Mouse (Mus musculus): ENCODE results near the gene Npas3. TPM values are rescaled to one million over a fixed set of nuclear protein-coding genes. Genes with fewer than 3 reads are reported as not detected.

Npas3 gene
- polyA plus RNA-seq, 1 experiment from 2014 or later: 1.3 TPM

DNA sequence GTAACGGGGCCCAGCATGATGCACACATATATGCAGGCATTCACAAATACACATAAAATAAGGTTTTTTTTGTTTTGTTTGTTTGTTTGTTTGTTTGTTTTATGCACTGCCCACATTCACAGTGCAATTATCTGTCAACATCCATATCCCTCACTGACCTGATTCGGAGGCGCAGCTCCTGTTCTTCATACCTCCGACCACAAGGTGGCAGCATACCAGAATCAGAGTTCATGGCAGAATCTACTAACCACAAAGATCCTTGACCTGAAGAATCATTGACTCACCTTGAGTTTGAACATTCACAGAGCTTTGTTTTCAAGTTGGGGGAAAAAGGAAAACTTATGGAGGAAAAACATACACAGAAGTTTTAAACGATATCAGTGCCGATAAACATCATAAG lies 743.9 kb downstream of the Npas3 start:
- H3K9me3 ChIP-seq (replicated peaks; ENCODE audit: control insufficient read depth, low read length): no peaks in the 10 kb centered on the region
- no peak overlapping the region for H3K4me3 ChIP-seq (ENCODE audit: low read depth, low read length)
- H3K27ac ChIP-seq (ENCODE audit: low read depth, low read length): no peak overlapping the region
- H3K4me2 ChIP-seq: no peak overlapping the region
- H3K36me3 ChIP-seq (ENCODE audit: control insufficient read depth, insufficient read depth, low read length): no peaks in the 10 kb centered on the region
- no peaks in the 10 kb centered on the region for H3K27me3 ChIP-seq (ENCODE audit: control insufficient read depth, insufficient read depth, low read length)
- 92% methylated on average over 6 of the region's 6 CpGs for WGBS (ENCODE audit: insufficient replicate concordance)
- H3K9ac ChIP-seq (ENCODE audit: low read depth, low read length): no peak overlapping the region
- no peaks in the 10 kb centered on the region for H3K4me1 ChIP-seq (ENCODE audit: control insufficient read depth, insufficient read depth, low read length)
- no peak for ATAC-seq (replicated peaks; ENCODE audit: insufficient number of reproducible peaks, low FRiP score, low TSS enrichment)

DNA sequence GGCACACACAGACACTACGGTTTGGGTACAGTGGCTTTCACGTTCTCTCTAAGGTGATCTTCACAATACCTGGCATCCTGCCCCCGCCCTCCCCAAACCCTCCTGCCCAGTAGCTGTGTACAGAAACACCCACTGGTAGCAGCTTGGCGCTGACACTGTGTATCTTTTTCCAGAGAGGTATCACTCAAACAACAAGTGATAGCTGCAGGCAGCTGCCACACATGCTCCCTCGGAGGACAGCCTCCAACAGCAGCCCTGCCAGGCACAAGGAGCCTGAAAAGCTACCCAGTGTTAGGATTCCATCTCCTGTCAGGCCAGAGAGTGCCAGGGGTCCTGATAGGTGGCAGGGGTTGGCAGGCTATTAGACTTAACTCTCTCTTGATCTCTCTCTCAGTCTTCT lies 747.2 kb downstream of the Npas3 start:
- 56% methylated on average over 5 of the region's 5 CpGs for WGBS (ENCODE audit: insufficient replicate concordance)
- Histone ChIP-seq H3K4me3 (ENCODE audit: low read depth, low read length) (no peak overlapping the region), H3K4me2 (no peak overlapping the region), H3K36me3 (ENCODE audit: control insufficient read depth, insufficient read depth, low read length) (no peaks in the 10 kb centered on the region), H3K4me1 (ENCODE audit: control insufficient read depth, insufficient read depth, low read length) (no peaks in the 10 kb centered on the region), H3K27ac (ENCODE audit: low read depth, low read length) (no peak overlapping the region), H3K9ac (ENCODE audit: low read depth, low read length) (no peak overlapping the region), H3K9me3 (replicated peaks; ENCODE audit: control insufficient read depth, low read length) (no peaks in the 10 kb centered on the region), H3K27me3 (ENCODE audit: control insufficient read depth, insufficient read depth, low read length) (no peaks in the 10 kb centered on the region)
- ATAC-seq (replicated peaks; ENCODE audit: insufficient number of reproducible peaks, low FRiP score, low TSS enrichment): no peak

DNA sequence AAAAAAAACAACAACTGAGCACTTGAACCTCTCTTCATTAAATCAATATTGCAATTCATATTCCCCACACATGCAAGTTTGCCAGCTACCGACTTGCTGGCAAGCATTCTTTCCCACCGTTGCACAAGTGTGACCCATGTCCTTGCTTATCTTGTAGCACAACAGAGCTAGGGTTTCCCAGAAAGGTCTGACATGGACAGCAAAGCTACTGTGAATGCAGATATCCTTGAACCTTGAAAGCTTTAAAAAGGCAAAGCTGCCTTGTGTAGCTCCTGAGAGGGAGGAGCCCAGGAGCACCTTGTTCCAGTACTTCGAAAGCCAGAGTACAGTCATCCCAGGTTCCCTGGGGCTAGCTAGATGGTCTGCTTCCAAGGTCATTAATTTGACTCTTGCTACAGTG lies 748.7 kb downstream of the Npas3 start:
- Histone ChIP-seq H3K27me3 (ENCODE audit: control insufficient read depth, insufficient read depth, low read length) (no peaks in the 10 kb centered on the region), H3K4me2 (no peak overlapping the region), H3K27ac (ENCODE audit: low read depth, low read length) (no peak overlapping the region), H3K9me3 (replicated peaks; ENCODE audit: control insufficient read depth, low read length) (no peaks in the 10 kb centered on the region), H3K9ac (ENCODE audit: low read depth, low read length) (no peak overlapping the region), H3K4me1 (ENCODE audit: control insufficient read depth, insufficient read depth, low read length) (no peaks in the 10 kb centered on the region), H3K36me3 (ENCODE audit: control insufficient read depth, insufficient read depth, low read length) (no peaks in the 10 kb centered on the region), H3K4me3 (ENCODE audit: low read depth, low read length) (no peak overlapping the region)
- ATAC-seq (replicated peaks; ENCODE audit: insufficient number of reproducible peaks, low FRiP score, low TSS enrichment): no peak
- 60% methylated on average over 3 of the region's 3 CpGs for WGBS (ENCODE audit: insufficient replicate concordance)

DNA sequence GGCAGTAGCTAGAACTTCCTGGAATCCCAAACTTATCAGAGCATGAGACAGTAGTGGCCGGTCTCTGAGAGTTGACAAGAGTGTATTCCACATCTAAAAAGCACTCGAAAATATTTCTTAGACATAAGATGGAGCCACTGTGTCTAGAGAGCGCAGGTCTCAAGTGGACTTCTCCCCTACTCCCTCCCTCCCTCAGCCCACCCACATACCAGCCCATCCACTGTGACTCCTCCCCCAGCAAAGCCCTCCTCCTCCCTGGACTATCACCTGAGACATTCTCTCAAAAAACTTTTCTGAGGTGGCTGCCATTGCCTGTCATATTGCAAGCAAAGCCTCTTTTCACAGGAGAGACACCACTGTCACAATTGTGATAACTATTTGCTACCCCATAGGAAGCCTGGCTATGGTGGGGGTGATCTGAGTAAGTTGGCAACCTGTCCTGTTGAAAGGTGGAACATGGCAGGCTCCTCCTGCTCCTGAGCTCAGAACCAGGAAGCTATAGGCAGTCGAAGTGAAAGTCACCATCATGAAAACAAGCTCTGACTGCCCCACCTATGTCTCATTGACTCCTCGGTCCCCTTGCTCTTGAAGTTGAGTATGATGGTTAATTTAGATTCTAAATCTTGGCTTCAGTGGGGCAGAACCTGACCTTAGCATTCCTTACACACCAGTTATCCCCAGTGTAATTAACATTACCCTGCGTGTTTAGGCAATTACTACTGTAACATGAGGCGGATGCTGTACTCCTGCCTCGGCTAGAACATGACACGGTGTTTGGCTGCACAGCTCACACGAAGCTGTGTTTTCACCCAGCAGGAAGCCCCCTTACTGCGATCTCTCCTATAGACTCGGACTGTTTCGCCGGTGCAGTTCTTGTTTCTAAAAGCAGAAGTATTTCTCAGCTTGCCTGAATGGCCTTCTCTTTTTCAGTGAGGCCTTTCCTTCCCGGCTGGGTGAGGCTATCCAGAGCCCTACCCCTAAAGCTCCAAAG lies 751.5 kb downstream of the Npas3 start:
- H3K27me3 ChIP-seq (ENCODE audit: control insufficient read depth, insufficient read depth, low read length): no peaks in the 10 kb centered on the region
- no peak overlapping the region for H3K27ac ChIP-seq (ENCODE audit: low read depth, low read length)
- no peaks in the 10 kb centered on the region for H3K36me3 ChIP-seq (ENCODE audit: control insufficient read depth, insufficient read depth, low read length)
- H3K4me2 ChIP-seq: no peak overlapping the region
- no peak for ATAC-seq (replicated peaks; ENCODE audit: insufficient number of reproducible peaks, low FRiP score, low TSS enrichment)
- no peaks in the 10 kb centered on the region for H3K9me3 ChIP-seq (replicated peaks; ENCODE audit: control insufficient read depth, low read length)
- no peak overlapping the region for H3K9ac ChIP-seq (ENCODE audit: low read depth, low read length)
- H3K4me1 ChIP-seq (ENCODE audit: control insufficient read depth, insufficient read depth, low read length): peaks cover 2% of the 10 kb centered on the region; the same call in 1 of the 2 replicates
- no peak overlapping the region for H3K4me3 ChIP-seq (ENCODE audit: low read depth, low read length)
- WGBS (ENCODE audit: insufficient replicate concordance): 58% methylated on average over 15 of the region's 15 CpGs

DNA sequence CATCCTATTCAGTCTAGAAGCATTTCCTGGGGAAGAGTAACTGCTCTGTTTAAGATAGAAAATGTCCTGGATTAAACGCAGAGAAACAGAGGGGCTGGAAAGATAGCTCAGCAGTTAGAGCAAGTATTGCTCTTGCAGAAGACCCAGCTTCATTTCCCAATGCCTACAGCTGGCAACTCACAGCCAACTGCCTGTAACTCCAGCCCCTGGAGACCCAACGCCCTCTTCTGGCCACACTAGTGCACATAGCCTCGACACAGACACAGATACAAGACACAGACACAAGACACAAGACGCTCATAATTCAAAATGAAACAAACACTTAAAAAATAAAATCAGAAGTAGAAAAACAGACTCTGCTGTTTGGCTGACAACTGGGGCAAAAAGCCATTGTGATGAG lies 754.0 kb downstream of the Npas3 start:
- Histone ChIP-seq H3K27ac (ENCODE audit: low read depth, low read length) (no peak overlapping the region), H3K36me3 (ENCODE audit: control insufficient read depth, insufficient read depth, low read length) (no peaks in the 10 kb centered on the region), H3K4me1 (ENCODE audit: control insufficient read depth, insufficient read depth, low read length) (peaks cover 2% of the 10 kb centered on the region; the same call in 1 of the 2 replicates), H3K27me3 (ENCODE audit: control insufficient read depth, insufficient read depth, low read length) (no peaks in the 10 kb centered on the region), H3K4me2 (no peak overlapping the region), H3K4me3 (ENCODE audit: low read depth, low read length) (no peak overlapping the region), H3K9me3 (replicated peaks; ENCODE audit: control insufficient read depth, low read length) (no peaks in the 10 kb centered on the region), H3K9ac (ENCODE audit: low read depth, low read length) (no peak overlapping the region)
- 63% methylated on average over 4 of the region's 4 CpGs for WGBS (ENCODE audit: insufficient replicate concordance)
- ATAC-seq (replicated peaks; ENCODE audit: insufficient number of reproducible peaks, low FRiP score, low TSS enrichment): no peak

DNA sequence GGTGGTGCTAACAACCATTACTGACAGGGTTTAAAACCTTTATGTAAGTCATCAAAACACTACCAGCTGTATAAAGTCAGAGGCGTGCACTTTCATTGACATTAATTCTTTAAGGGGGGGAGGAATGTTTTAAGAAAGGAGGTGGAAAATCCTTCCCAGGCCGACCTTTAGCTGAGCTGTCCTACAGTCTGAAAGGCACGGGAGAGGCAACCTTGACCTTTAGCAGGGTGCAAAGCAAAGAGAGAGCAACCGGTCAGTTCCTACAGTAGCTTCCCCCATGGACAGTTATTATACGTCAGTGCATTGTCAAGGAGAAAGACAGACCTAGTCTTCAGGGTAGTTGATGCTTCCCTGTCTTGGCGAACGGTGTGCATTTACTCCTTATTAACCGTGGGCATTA lies 756.1 kb downstream of the Npas3 start:
- ATAC-seq (replicated peaks; ENCODE audit: insufficient number of reproducible peaks, low FRiP score, low TSS enrichment): no peak
- H3K9ac ChIP-seq (ENCODE audit: low read depth, low read length): no peak overlapping the region

DNA sequence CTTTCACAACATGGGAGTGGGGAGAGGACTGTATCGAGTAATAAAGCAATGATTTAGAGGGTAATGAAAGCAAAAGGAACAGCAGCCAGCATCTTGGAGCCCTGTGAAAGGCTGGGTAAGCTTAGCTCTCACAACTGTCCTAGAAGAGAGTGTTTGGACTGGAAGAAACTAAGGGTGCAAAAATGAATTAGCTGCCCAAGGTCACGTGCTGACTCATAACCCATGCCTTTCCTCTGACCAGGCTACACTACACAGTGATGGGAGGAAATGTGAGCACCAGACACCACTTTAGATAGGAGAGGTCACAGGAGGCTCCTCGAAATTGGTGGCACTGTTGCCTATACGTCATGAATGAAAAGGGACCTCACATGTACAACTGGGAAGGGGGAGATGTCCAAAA lies 757.1 kb downstream of the Npas3 start:
- H3K4me3 ChIP-seq (ENCODE audit: low read depth, low read length): no peak overlapping the region
- H3K4me2 ChIP-seq: no peak overlapping the region
- no peak overlapping the region for H3K27ac ChIP-seq (ENCODE audit: low read depth, low read length)
- no peak overlapping the region for H3K9ac ChIP-seq (ENCODE audit: low read depth, low read length)
- no peak for ATAC-seq (replicated peaks; ENCODE audit: insufficient number of reproducible peaks, low FRiP score, low TSS enrichment)
- H3K4me1 ChIP-seq (ENCODE audit: control insufficient read depth, insufficient read depth, low read length): peaks cover 2% of the 10 kb centered on the region; the same call in 1 of the 2 replicates
- no peaks in the 10 kb centered on the region for H3K9me3 ChIP-seq (replicated peaks; ENCODE audit: control insufficient read depth, low read length)
- WGBS (ENCODE audit: insufficient replicate concordance): 56% methylated on average over 4 of the region's 4 CpGs
- H3K36me3 ChIP-seq (ENCODE audit: control insufficient read depth, insufficient read depth, low read length): no peaks in the 10 kb centered on the region
- no peaks in the 10 kb centered on the region for H3K27me3 ChIP-seq (ENCODE audit: control insufficient read depth, insufficient read depth, low read length)

More for the DNA sequence above, 756.1 kb downstream of the Npas3 start:
- WGBS (ENCODE audit: insufficient replicate concordance): 27% methylated on average over 8 of the region's 8 CpGs
- Histone ChIP-seq H3K4me2 (0 out of 2 replicates have a peak overlapping the region, but pooled peaks have one; percentile 22), H3K4me1 (ENCODE audit: control insufficient read depth, insufficient read depth, low read length) (peaks cover 2% of the 10 kb centered on the region; the same call in 1 of the 2 replicates), H3K36me3 (ENCODE audit: control insufficient read depth, insufficient read depth, low read length) (no peaks in the 10 kb centered on the region), H3K4me3 (ENCODE audit: low read depth, low read length) (no peak overlapping the region), H3K9me3 (replicated peaks; ENCODE audit: control insufficient read depth, low read length) (no peaks in the 10 kb centered on the region), H3K27me3 (ENCODE audit: control insufficient read depth, insufficient read depth, low read length) (no peaks in the 10 kb centered on the region), H3K27ac (ENCODE audit: low read depth, low read length) (no peak overlapping the region)

DNA sequence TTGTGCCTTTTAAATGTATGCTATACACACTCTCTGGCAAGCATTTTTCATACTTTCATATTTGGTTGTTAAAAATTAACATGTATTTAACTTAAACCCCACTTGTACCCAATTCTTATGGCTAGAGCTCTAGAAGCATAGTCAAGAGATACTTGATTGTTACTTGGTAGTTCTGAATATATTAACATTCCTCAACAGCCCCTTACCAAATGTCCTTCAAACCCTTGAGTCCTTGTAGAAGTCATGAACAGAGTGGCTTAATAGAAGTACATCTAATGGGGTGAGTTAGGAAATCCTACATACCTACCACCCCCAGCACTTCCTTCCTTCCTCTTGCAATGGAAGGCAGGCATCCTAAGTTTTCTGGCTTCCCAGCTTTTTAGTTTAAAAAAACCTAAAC lies 766.8 kb downstream of the Npas3 start:
- Histone ChIP-seq H3K27ac (ENCODE audit: low read depth, low read length) (no peak overlapping the region), H3K4me2 (no peak overlapping the region), H3K27me3 (ENCODE audit: control insufficient read depth, insufficient read depth, low read length) (no peaks in the 10 kb centered on the region), H3K36me3 (ENCODE audit: control insufficient read depth, insufficient read depth, low read length) (no peaks in the 10 kb centered on the region), H3K4me1 (ENCODE audit: control insufficient read depth, insufficient read depth, low read length) (no peaks in the 10 kb centered on the region), H3K9me3 (replicated peaks; ENCODE audit: control insufficient read depth, low read length) (no peaks in the 10 kb centered on the region), H3K4me3 (ENCODE audit: low read depth, low read length) (no peak overlapping the region), H3K9ac (ENCODE audit: low read depth, low read length) (no peak overlapping the region)
- ATAC-seq (replicated peaks; ENCODE audit: insufficient number of reproducible peaks, low FRiP score, low TSS enrichment): no peak

DNA sequence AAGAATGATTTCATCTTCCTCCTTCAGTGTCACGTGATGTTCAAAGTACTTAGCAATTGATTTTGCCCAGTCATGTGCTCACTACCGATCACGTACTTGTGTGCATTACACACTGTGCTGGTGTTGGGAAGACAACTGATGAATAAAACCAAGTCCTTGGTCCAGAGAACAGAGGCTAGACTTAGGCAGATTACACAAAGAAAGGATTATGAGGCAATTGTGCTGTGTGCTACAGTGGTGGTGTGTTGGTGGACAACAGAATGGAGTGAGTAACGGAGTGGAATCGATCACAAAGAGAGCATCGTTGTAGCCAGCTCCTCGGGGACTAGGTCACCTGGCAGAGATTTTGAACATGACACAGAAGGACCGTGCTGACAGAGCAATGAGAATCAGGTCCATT lies 769.5 kb downstream of the Npas3 start:
- Histone ChIP-seq H3K27ac (ENCODE audit: low read depth, low read length) (no peak overlapping the region), H3K4me2 (no peak overlapping the region), H3K9ac (ENCODE audit: low read depth, low read length) (no peak overlapping the region), H3K27me3 (ENCODE audit: control insufficient read depth, insufficient read depth, low read length) (no peaks in the 10 kb centered on the region), H3K4me1 (ENCODE audit: control insufficient read depth, insufficient read depth, low read length) (no peaks in the 10 kb centered on the region), H3K4me3 (ENCODE audit: low read depth, low read length) (no peak overlapping the region), H3K36me3 (ENCODE audit: control insufficient read depth, insufficient read depth, low read length) (no peaks in the 10 kb centered on the region), H3K9me3 (replicated peaks; ENCODE audit: control insufficient read depth, low read length) (no peaks in the 10 kb centered on the region)
- ATAC-seq (replicated peaks; ENCODE audit: insufficient number of reproducible peaks, low FRiP score, low TSS enrichment): no peak
- WGBS (ENCODE audit: insufficient replicate concordance): 85% methylated on average over 8 of the region's 8 CpGs
